Mouse (Mus musculus) midbrain, embryonic 11.5 days (tissue): ENCODE measurements around the gene Nav3. TPM values are rescaled to one million over a fixed set of nuclear protein-coding genes. Genes with fewer than 3 reads are reported as not detected.

Experiments used
- ATAC-seq: fragments of 200-750 bp; cut with Nextera tagmentation; 2 replicates; pipeline ENCODE4 v1.8.0; 2017; ENCODE audit warnings: moderate TSS enrichment, moderate library complexity; ENCODE audit not compliant: low FRiP score
- DNase-seq: peaks from one replicate; pipeline ENCODE4 v3.0.0; 2015; ENCODE audit warnings: low spot score; ENCODE audit errors: missing footprints
- H3K27ac ChIP-seq: fragments of 300-500 bp; sonication (generic); 2 replicates; pipeline ENCODE4 v1.5.1; 2014; ENCODE audit warnings: low read depth, low read length
- H3K27me3 ChIP-seq: fragments of 300-500 bp; sonication (generic); 2 replicates; pipeline ENCODE4 v1.6.1; 2014; ENCODE audit warnings: mild to moderate bottlenecking, low read length, moderate library complexity, mixed read lengths; ENCODE audit not compliant: control insufficient read depth, insufficient read depth
- H3K36me3 ChIP-seq: fragments of 300-500 bp; sonication (generic); 2 replicates; pipeline ENCODE4 v1.6.1; 2014; ENCODE audit warnings: mild to moderate bottlenecking, low read length, moderate library complexity, mixed read lengths; ENCODE audit not compliant: control insufficient read depth, insufficient read depth
- H3K4me1 ChIP-seq: fragments of 300-500 bp; sonication (generic); 2 replicates; pipeline ENCODE4 v1.6.1; 2014; ENCODE audit warnings: low read length; ENCODE audit not compliant: control insufficient read depth, insufficient read depth
- H3K4me2 ChIP-seq: fragments of 300-500 bp; sonication (generic); 2 replicates; pipeline ENCODE4 v1.6.1; 2014; ENCODE audit warnings: mild to moderate bottlenecking, moderate library complexity
- H3K4me3 ChIP-seq: fragments of 300-500 bp; sonication (generic); 2 replicates; pipeline ENCODE4 v1.5.1; 2014; ENCODE audit warnings: low read depth, low read length
- H3K9ac ChIP-seq: fragments of 300-500 bp; sonication (generic); 2 replicates; pipeline ENCODE4 v1.6.1; 2014; ENCODE audit warnings: low read length
- H3K9me3 ChIP-seq: fragments of 300-500 bp; sonication (generic); 2 replicates; pipeline ENCODE4 v1.6.1; 2016; ENCODE audit warnings: low read length; ENCODE audit not compliant: control insufficient read depth
- WGBS: fragments of 180-500 bp; shearing (Covaris S2); extraction: QIAGEN DNeasy Blood & Tissue Kit; methylation state at CpG from one replicate; pipeline ENCODE4 v1.1.7; 2014; 5-methylcytosine and 5-hydroxymethylcytosine counted together
- polyA plus RNA-seq: library from polyadenylated mRNA; unstranded; fragments of >200 nt; fragmentation: Nextera tagmentation; extraction: Ambion mirVana; gene quantifications from 2 replicates; pipeline ENCODE4 v1.2.1, GENCODE M21; 2014

Nav3 gene
- 7.9 and 8.8 TPM in 2 replicates for polyA plus RNA-seq

- ATAC-seq (peak; percentile 93), DNase-seq (peak; percentile 96)
- WGBS: 0% methylated on average over 35 of the region's 50 CpGs
- Histone ChIP-seq H3K27me3 (no peaks in the 10 kb centered on the region; the same call in 1 of the 2 replicates), H3K4me2 (peak within 1 kb of the TSS; percentile 92), H3K27ac (peak within 1 kb of the TSS; percentile 44; the same call in 1 of the 2 replicates), H3K4me1 (no peaks in the 10 kb centered on the region), H3K36me3 (no peaks in the 10 kb centered on the region), H3K9ac (peak within 1 kb of the TSS; percentile 81), H3K4me3 (peak within 1 kb of the TSS; percentile 72), H3K9me3 (no peaks in the 10 kb centered on the region)
These were observed at the start of gene Nav3 for GRCm38 (mm10) chr10:110455838-110456493. Gene Nav3, minus strand, starts transcription at chr10:110456204.

DNA sequence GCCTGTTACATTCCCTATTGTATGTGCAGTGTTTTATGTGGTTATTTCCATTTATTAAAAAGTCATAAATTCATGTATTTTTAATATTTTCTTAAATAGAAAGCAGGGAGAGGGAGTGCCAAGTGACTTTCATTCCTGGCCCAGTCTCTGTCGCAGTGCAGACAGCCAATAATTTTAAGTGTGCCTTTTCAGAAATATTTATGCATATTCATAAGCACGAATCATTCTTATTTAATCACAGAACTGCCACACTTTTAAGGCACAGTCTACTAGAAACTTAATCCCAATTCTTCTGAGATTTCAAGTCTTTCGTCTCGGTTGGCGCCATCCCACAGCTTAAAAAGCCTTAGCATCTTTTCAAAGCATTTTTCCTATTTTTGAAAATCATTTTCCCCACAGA lies 29.3 kb upstream of the Nav3 start:
- no peaks in the 10 kb centered on the region for H3K36me3 ChIP-seq
- no peak for ATAC-seq
- H3K9me3 ChIP-seq: no peaks in the 10 kb centered on the region
- H3K27ac ChIP-seq: no peak overlapping the region
- 80% methylated on average over 5 of the region's 5 CpGs for WGBS
- H3K27me3 ChIP-seq: no peaks in the 10 kb centered on the region
- H3K4me2 ChIP-seq: no peak overlapping the region
- H3K4me3 ChIP-seq: no peak overlapping the region
- no peak for DNase-seq
- no peaks in the 10 kb centered on the region for H3K4me1 ChIP-seq
- H3K9ac ChIP-seq: no peak overlapping the region

- no peak for ATAC-seq
- Histone ChIP-seq H3K36me3 (no peaks in the 10 kb centered on the region), H3K9ac (no peak overlapping the region), H3K9me3 (no peaks in the 10 kb centered on the region), H3K4me1 (no peaks in the 10 kb centered on the region), H3K27me3 (no peaks in the 10 kb centered on the region), H3K4me2 (no peak overlapping the region), H3K4me3 (no peak overlapping the region), H3K27ac (no peak overlapping the region)
- no peak for DNase-seq
- WGBS: 78% methylated on average over 8 of the region's 8 CpGs
These were observed 28.8 kb upstream of the Nav3 start for GRCm38 (mm10) chr10:110484822-110485221.

GRCm38 (mm10) chr10:110479189-110479588 lies 23.2 kb upstream of the Nav3 start:
- no peak overlapping the region for H3K27ac ChIP-seq
- H3K4me2 ChIP-seq: no peak overlapping the region
- no peaks in the 10 kb centered on the region for H3K27me3 ChIP-seq
- no peak overlapping the region for H3K4me3 ChIP-seq
- no peaks in the 10 kb centered on the region for H3K4me1 ChIP-seq
- H3K36me3 ChIP-seq: no peaks in the 10 kb centered on the region
- 91% methylated on average over 3 of the region's 3 CpGs for WGBS
- H3K9me3 ChIP-seq: no peaks in the 10 kb centered on the region
- DNase-seq (no peak), ATAC-seq (no peak)
- H3K9ac ChIP-seq: no peak overlapping the region

GRCm38 (mm10) chr10:110477689-110478314 lies 21.8 kb upstream of the Nav3 start:
- no peaks in the 10 kb centered on the region for H3K9me3 ChIP-seq
- no peaks in the 10 kb centered on the region for H3K27me3 ChIP-seq
- no peak overlapping the region for H3K9ac ChIP-seq
- no peak overlapping the region for H3K27ac ChIP-seq
- DNase-seq: no peak
- 68% methylated on average over 11 of the region's 11 CpGs for WGBS
- no peak overlapping the region for H3K4me2 ChIP-seq
- H3K36me3 ChIP-seq: no peaks in the 10 kb centered on the region
- no peak overlapping the region for H3K4me3 ChIP-seq
- ATAC-seq: peak; percentile 75
- H3K4me1 ChIP-seq: no peaks in the 10 kb centered on the region

DNA sequence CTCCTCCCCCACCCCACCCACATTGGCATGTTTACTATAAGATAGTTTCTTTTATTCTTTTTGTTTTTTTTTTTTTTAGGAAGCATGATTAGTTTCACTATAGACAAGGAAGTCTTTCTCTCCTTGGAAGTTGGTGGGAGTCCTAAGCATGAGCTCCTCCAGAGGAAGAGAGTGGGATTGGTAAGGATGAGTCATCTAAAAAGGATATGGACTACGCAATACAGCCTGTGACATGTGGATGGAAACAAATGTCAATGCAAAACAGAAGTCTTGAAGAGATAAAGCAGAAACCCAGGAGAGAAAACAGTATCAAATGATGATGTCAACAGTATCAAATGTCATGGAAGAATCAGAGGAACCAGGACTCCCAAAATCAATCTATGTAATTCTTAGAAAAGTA lies 18.1 kb upstream of the Nav3 start:
- Histone ChIP-seq H3K27ac (no peak overlapping the region), H3K9me3 (no peaks in the 10 kb centered on the region), H3K4me2 (no peak overlapping the region), H3K4me3 (no peak overlapping the region), H3K27me3 (no peaks in the 10 kb centered on the region), H3K4me1 (no peaks in the 10 kb centered on the region), H3K36me3 (no peaks in the 10 kb centered on the region), H3K9ac (no peak overlapping the region)
- no peak for ATAC-seq
- no peak for DNase-seq
- WGBS: 100% methylated on average over 1 of the region's 1 CpGs

GRCm38 (mm10) chr10:110469445-110469844 lies 13.4 kb upstream of the Nav3 start:
- 88% methylated on average over 4 of the region's 4 CpGs for WGBS
- DNase-seq (no peak), ATAC-seq (no peak)
- Histone ChIP-seq H3K9me3 (no peaks in the 10 kb centered on the region), H3K9ac (no peak overlapping the region), H3K27me3 (no peaks in the 10 kb centered on the region), H3K4me1 (no peaks in the 10 kb centered on the region), H3K4me3 (no peak overlapping the region), H3K4me2 (no peak overlapping the region), H3K27ac (no peak overlapping the region), H3K36me3 (no peaks in the 10 kb centered on the region)

- no peaks in the 10 kb centered on the region for H3K4me1 ChIP-seq
- WGBS: under 1% methylated on average over 29 of the region's 45 CpGs
- no peaks in the 10 kb centered on the region for H3K36me3 ChIP-seq
- H3K27me3 ChIP-seq: no peaks in the 10 kb centered on the region; the same call in 1 of the 2 replicates
- peak overlapping the region; percentile 92 for H3K4me2 ChIP-seq
- H3K9me3 ChIP-seq: no peaks in the 10 kb centered on the region
- peak; percentile 71 for ATAC-seq
- H3K9ac ChIP-seq: peak overlapping the region; percentile 81
- peak; percentile 95 for DNase-seq
- H3K27ac ChIP-seq: peak overlapping the region; percentile 44; the same call in 1 of the 2 replicates
- H3K4me3 ChIP-seq: peak overlapping the region; percentile 72
These were observed 754 bp downstream of the Nav3 start for GRCm38 (mm10) chr10:110455063-110455837.

DNA sequence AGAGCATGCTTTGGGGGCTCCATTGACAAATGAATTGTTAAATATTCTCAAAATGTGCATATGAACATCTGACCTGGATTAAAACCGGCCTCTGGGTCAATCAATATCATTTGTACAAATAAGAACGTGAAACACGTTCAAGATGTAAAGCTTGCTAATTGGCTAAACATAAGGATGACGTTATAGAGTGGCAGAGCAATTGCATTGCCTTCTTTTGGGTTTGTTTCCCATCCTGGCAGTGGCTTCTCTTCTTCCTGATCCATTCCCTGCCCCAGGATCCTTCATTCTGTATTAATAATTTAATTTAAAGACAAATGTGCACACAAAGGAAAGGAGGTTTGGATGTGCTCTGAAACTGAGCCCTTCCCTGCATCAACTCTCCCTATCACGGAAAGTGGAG lies 2.4 kb downstream of the Nav3 start:
- H3K4me3 ChIP-seq: no peak overlapping the region
- H3K9ac ChIP-seq: no peak overlapping the region

More for the DNA sequence above, 2.4 kb downstream of the Nav3 start:
- no peak for DNase-seq
- no peak overlapping the region for H3K27ac ChIP-seq
- 62% methylated on average over 5 of the region's 5 CpGs for WGBS
- H3K4me2 ChIP-seq: peak overlapping the region; percentile 92
- H3K4me1 ChIP-seq: no peaks in the 10 kb centered on the region
- no peaks in the 10 kb centered on the region for H3K36me3 ChIP-seq
- no peaks in the 10 kb centered on the region; the same call in 1 of the 2 replicates for H3K27me3 ChIP-seq
- no peak for ATAC-seq
- no peaks in the 10 kb centered on the region for H3K9me3 ChIP-seq
